Mouse (Mus musculus) left cerebral cortex, adult 2 months (tissue): ENCODE measurements around the gene Pola2. TPM values are rescaled to one million over a fixed set of nuclear protein-coding genes. Genes with fewer than 3 reads are reported as not detected.

ENCODE experiments used
- DNase-seq, 2 experiments: peaks; one replicate each; pipeline ENCODE4 v3.0.0; 2021 to 2022; ENCODE audit warnings: low spot score in 2 of 2, mixed read lengths in 1 of 2; ENCODE audit errors: extremely low spot score in 1 of 2
- H3K27ac ChIP-seq: fragments of 200-600 bp; 2 replicates; pipeline ENCODE4 v1.8.1; 2022
- H3K4me3 ChIP-seq: fragments of 200-600 bp; 2 replicates; pipeline ENCODE4 v1.8.1; 2022
- CTCF ChIP-seq: fragments of 200-600 bp; IDR thresholded peaks from 2 replicates; pipeline ENCODE4 v1.8.1; 2022; ENCODE audit warnings: antibody characterized with exemption, mild to moderate bottlenecking, moderate library complexity
- intact Hi-C: fragments of 180-260 bp; cut with DNase I; formaldehyde crosslinking; loops from one replicate; pipeline ENCODE4 v1.15.1; 2025
- total RNA-seq, 2 experiments: library from RNA; stranded (reverse); gene quantifications; 2 replicates each; pipeline ENCODE4 v1.2.3; 2021

Pola2 gene
- total RNA-seq, 2 experiments from 2014 or later, result 5.0 to 6.4 TPM

DNA sequence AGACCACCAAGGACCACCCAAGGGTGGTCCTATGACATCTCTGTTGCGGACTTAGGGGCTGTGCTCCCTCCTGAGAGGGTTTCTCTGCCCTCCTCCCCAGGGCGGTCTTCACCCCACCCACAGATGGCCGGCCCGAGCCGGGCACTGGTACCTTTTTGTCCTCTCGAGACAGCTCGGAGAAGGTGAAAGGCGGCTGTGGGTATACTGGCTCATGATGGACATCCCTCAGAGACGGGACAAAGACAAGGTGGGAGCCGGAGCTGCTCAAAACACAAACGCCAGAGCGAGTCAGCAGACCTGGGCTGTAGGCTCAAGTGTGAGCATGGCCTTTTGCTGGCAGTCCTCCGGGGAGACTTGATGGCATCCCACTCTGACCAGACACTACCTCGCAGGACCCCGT, 20.6 kb downstream of the Pola2 start:
- no peak overlapping the region for H3K4me3 ChIP-seq
- H3K27ac ChIP-seq, result no peak overlapping the region
- no peak for DNase-seq
- TF ChIP-seq CTCF, result no peak
- intact Hi-C loops, result no loop called here

DNA sequence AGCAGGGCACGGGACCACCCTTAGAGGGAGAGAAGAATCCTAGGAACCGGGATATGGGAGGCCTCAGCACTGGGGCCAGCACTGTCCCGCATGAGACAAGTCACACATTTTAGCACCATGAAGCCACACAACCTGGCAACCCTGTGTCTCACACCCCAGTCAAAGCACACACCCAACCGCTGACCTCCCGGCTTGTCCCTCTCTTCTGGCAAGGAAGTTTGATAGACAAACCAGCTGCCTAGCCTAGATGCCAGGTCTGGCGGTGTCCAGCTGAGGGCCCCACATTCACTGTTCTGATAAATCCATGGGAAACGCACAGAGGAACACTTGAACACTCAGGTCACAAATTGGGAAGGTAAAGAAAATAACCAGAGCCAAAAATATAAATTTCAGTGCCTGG, 21.4 kb downstream of the Pola2 start:
- Histone ChIP-seq H3K27ac (no peak overlapping the region; the same call in 1 of the 2 replicates), H3K4me3 (no peak overlapping the region)
- no peak for DNase-seq
- intact Hi-C loops, result no loop called here
- no peak for TF ChIP-seq CTCF

- DNase-seq, result no peak
- intact Hi-C loops, result no loop called here
- TF ChIP-seq CTCF, result no peak
- Histone ChIP-seq H3K27ac (no peak overlapping the region), H3K4me3 (no peak overlapping the region)
Measured at GRCm38 (mm10) chr19:5940656-5941055, 23.3 kb downstream of the Pola2 start.

DNA sequence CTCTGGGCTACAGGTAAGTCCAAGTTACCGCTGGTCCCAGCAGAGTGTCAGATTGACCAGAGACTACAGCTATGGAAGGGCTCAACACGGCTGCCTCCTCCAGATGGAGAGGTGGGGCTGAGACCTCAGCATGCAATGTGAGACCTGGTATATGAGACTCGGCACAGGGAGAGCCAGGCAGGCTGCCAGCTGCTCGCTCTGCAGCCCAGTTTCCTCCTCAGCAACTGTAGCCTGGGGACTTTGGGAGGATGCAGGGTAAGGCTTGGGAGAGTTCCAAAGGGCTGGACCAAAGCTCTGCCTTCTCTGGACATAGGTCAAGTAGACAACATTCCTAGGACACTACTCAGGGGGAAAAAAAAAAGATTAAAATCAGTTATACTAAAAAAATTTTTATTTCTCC, 23.8 kb downstream of the Pola2 start:
- DNase-seq, result no peak
- no peak for TF ChIP-seq CTCF
- no peak overlapping the region for H3K4me3 ChIP-seq
- H3K27ac ChIP-seq, result no peak overlapping the region
- intact Hi-C loops, result no loop called here

DNA sequence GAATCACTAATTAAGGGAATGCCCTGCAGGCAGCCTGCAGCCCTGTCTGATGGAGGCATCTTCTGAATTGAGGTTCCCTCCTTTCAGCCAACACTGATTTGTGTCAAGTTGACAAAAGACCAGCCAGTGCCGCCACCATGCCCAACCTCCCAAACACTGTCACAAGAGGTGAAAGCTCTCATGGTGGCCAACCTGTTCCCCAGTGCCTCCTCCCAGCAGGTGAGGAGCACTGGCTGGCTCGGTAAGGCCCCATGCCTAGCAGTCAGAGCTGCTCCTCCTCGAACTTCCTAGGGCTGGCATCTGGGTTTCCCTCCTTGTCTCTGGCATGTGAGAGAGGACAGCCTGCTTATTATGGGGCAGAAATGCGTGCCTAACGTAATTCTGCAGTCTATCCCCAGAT, 24.3 kb downstream of the Pola2 start:
- no peak overlapping the region for H3K27ac ChIP-seq
- no peak for DNase-seq
- H3K4me3 ChIP-seq, result no peak overlapping the region
- intact Hi-C loops, result no loop called here
- no peak for TF ChIP-seq CTCF

DNA sequence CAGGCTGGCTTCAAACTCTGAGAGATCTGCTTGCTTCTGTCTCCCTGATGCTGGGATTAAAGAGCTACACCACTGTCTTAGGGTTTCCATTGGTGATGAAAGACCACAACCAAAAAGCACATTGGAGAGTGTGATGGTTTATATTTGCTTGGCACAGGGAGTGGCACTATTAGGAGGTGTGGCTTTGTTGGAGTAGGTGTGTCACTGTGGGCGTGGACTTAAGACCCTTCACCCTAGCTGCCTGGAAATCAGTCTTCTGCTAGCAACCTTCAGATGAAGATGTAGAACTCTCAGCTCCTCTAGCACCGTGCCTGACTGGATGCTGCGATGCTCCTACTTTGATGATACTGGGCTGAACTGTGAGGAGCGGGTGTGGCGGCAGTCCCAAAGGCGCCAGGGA, 25.5 kb downstream of the Pola2 start:
- intact Hi-C loops, result no loop called here
- no peak overlapping the region for H3K27ac ChIP-seq
- H3K4me3 ChIP-seq, result no peak overlapping the region
- TF ChIP-seq CTCF, result no peak
- DNase-seq, result no peak

DNA sequence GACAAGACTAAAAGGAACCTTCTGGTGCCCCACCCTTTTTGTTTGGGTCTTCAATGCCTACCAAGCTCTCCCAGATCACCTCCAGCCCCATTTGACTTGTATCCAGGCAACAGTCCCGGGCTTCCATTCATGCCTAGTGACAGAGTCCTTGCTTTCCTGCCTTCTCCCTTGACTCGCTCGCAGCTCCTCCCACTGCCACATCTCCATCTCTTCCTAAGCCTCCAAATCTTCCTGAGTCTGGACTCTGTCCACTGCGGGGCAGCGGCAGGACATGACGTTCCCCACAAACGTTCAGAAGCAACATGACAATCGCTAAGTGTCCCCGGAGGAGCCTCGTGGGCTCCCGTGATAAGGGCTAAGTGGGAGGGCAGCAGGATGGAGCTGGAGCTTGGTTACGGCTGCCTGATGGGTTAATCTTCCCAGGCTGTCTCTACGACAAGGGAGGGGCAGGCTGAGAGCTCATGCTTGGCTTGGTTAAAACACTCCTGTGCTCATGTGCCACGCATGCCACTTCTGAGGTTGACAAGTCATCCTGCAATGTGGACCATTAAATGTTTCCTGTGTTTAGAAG, 26.1 kb downstream of the Pola2 start:
- intact Hi-C loops, result no loop called here
- no peak overlapping the region for H3K4me3 ChIP-seq

DNA sequence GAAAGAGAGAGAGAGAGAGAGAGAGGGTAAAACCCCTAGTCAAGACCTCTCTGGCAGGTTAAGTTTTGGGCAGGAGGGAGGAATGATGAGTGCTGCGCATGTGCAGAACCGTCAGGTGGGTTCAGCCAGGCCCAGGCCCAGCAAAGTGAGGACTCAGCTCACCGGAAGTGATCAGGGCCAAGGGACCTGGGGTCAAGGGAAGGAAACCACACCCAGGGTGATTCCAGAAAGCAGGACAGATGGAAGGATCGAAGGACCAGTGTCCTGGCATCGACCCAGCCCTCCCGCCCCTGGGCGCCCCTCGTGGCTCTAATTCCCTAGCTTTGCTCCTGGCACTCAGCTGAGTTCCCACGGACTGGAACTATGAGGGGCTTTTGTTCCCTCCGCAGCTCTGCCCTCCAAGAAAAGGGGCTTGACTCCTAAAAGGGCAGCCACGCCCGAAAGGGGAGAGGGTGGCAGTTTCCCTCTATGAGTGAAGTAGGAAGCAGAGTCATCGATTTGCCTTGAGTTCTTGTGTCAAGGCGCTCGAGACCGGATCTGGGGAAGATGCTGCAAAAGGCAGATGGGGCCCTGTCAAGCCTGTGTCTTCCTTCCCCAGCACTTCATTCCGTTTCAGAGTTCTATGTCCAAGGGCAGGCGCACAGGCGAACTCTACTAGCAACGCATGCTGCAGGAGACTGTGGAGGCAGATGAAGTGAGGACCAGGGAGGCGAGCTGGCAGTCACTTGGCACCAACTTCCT, 26.7 kb downstream of the Pola2 start:
- intact Hi-C loops, result no loop called here

More for the DNA sequence above, 26.1 kb downstream of the Pola2 start:
- H3K27ac ChIP-seq, result no peak overlapping the region
- no peak for DNase-seq
- TF ChIP-seq CTCF, result no peak

DNA sequence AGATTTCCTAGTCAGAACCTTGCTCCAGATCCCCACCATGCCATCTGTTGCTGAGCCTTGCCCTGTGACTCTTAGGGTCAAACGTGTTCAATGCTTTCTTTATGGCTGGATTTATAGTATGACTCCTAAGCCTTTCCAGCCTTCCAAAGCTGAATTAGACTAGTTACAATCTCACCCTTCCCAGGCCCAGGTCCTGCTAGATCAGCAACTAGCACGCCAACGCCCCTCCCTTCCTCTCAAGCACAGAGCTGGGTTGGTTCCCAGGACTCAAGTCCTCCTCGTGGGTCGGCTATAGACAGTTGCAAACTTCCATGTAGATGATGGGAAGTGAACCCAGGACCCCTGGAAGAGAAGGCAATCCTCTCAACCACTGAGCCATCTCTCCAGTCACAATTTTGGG, 28.3 kb downstream of the Pola2 start:
- Histone ChIP-seq H3K4me3 (no peak overlapping the region), H3K27ac (no peak overlapping the region)
- intact Hi-C loops, result no loop called here
- DNase-seq, result no peak
- no peak for TF ChIP-seq CTCF

More for the DNA sequence above, 26.7 kb downstream of the Pola2 start:
- no peak overlapping the region for H3K27ac ChIP-seq
- TF ChIP-seq CTCF, result no peak
- DNase-seq, result no peak
- no peak overlapping the region for H3K4me3 ChIP-seq

DNA sequence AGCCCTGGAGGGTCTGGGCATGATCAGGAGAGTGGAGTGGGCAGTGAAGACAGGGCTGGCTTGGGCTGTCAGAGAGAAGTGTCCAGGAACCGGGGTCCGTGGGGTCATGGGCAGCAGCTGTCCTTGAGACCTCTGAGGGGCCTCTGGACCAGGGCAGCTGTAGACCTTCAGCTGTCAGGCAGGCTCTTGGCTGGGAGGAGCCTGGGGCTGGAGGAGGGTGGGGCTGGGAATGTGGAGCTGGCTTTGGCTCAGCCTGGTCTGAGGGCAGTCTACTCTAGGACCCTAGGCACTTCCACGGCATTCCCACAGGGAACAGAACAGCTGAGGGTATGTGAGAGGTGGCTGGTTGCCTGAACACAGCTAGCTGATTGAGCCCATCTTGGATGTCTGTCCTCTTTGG, 28.7 kb downstream of the Pola2 start:
- no peak for DNase-seq
- intact Hi-C loops, result no loop called here
- no peak overlapping the region for H3K27ac ChIP-seq
- no peak for TF ChIP-seq CTCF
- H3K4me3 ChIP-seq, result no peak overlapping the region

DNA sequence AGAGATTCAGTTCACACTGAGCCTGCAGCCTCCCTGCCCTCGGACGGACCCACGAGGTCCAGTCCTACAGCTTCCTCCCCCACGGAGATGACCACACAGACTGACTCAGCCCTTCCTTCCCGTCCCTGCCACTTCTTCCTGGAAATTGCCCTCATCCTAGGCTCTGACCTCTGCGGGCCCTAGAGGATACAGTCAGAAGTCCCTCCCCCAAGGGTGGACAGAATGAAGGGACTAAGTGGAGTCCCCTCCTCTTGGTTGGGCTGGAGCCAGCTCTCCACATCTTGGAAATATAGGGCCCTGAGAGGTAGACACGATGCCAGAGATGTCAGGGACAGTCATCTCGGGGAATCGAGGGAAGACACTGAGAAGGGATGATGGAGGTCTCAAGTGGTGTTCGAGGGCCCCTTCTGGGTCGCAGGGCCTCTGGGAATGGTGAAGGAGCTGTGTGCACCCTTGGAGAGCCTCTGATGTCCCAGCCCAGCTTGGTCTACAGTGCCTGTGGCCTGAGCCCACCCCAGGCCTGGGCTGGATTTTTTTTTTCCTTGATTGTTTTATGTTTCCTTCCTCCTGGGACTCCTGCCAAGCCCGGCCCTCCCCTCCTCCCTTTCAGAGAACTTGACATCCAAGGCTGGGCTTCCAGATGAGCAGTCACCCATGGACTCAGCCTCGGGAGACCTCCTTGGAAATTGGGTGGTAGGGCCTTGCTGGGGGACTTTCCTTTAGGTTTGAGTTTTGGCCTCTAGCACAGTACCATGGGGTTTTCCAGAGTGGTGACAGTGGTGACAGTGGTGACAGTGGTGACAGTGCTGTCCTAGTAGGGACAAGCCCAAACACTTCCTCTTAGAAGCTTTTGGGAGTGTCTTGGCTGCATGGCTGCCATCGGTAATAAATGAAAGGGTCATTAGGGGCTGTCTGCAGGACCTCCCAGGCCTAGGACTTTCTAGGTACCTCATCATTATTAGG, 34.1 kb downstream of the Pola2 start:
- no peak overlapping the region for H3K27ac ChIP-seq
- H3K4me3 ChIP-seq, result no peak overlapping the region
- intact Hi-C loops, result no loop called here
- TF ChIP-seq CTCF, result no peak
- DNase-seq, result no peak

DNA sequence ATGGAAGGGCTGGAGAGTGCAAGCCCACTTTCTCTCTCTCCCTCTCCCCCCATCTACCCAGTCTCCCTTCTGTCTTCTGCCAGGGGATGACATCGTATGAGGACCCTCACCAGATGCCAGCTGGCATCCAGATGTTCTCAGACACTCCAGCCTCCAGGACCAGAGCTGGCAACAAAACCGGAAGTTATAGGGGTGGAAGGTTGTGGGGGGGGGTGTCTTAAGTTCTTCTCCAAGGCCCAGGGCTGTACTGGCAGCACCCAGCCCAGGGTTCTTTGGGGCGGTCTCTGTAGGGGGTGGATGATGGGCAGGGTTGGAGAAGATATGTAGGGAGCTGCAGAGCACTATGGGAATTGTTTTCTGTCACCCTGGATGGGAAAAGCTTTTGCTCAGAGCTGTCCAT, 35.5 kb downstream of the Pola2 start:
- no peak overlapping the region for H3K27ac ChIP-seq
- H3K4me3 ChIP-seq, result no peak overlapping the region
- DNase-seq, result no peak
- intact Hi-C loops, result no loop called here
- TF ChIP-seq CTCF, result no peak
